Mouse (Mus musculus): Measurements from ENCODE around the gene Bod1.

GRCm38 (mm10) chr11:31703173-31703572 lies 31.5 kb upstream of the Bod1 start:
- TF ChIP-seq CTCF (IDR thresholded peaks at IDR 0.05; ENCODE audit: borderline replicate concordance, extremely low read depth, insufficient read depth, insufficient read length) (no peak), POLR2A (IDR thresholded peaks at IDR 0.05; ENCODE audit: borderline replicate concordance, extremely low read depth, insufficient read depth, insufficient read length, poor library complexity, severe bottlenecking) (no peak)

All from brain, embryonic 14.5 days (tissue).